Mouse (Mus musculus): Measurements from ENCODE around the gene Prok2. TPM values are rescaled to one million over a fixed set of nuclear protein-coding genes. Genes with fewer than 3 reads are reported as not detected.

Prok2 gene
- polyA plus RNA-seq, 1 experiment from 2014 or later: not detected

DNA sequence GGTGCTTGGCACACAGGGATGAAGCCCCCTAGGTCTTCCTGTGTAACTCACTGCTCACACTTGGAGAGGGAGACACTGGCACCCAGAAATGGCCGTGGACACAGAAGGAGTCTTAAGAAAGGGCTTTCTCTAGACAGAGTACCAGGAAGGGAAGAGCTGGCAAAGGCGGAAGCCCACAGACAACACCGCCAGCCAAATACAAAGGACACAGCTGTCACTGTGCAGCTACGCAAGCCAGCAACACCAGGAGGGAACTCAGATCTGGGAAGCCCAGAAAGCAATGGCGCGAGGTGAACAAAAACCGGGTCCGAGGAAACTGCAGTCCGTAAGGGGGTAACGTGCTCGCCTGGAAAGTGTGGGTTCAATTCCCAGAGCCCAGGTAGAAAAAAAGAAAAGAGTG, 48.1 kb downstream of the Prok2 start:
- no peak overlapping the region for H3K4me2 ChIP-seq (replicated peaks)
- WGBS: 55% methylated on average over 11 of the region's 11 CpGs
- H3K4me3 ChIP-seq (replicated peaks; ENCODE audit: low read length): no peak overlapping the region
- no peaks in the 10 kb centered on the region; the same call in none of the 2 replicates for H3K4me1 ChIP-seq (replicated peaks; ENCODE audit: control insufficient read depth, insufficient read depth, low read length)
- ATAC-seq (ENCODE audit: low FRiP score): 0 out of 2 replicates have a peak, but pooled peaks have one; percentile 62
- no peaks in the 10 kb centered on the region for H3K9me3 ChIP-seq (ENCODE audit: control insufficient read depth, low read length)
- H3K36me3 ChIP-seq (replicated peaks; ENCODE audit: control insufficient read depth, insufficient read depth): no peaks in the 10 kb centered on the region
- H3K9ac ChIP-seq: no peak overlapping the region
- peak overlapping the region; percentile 16; the same call in 1 of the 2 replicates for H3K27ac ChIP-seq
- DNase-seq (ENCODE audit: low spot score): no peak
- H3K27me3 ChIP-seq (ENCODE audit: control insufficient read depth, insufficient read depth, low read length): no peaks in the 10 kb centered on the region

DNA sequence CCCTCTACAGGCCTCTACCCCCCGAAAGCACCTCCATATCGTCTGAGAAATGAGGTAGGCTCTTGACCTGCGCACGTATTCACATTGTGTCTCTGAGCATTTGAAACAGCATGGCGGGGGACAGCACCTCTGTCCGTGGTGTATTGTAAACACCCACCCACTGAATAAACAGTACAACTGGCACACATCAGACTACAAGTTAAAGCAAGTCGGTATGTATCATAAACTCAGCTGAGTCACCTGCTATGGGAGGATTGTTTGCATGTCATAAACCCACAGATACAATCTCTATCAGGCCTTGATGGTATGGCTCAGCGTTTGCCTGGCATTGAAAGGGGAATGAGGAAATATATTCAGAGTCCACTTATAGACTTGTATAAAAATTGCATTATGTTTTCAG, 48.9 kb downstream of the Prok2 start:
- no peak overlapping the region for H3K4me3 ChIP-seq (replicated peaks; ENCODE audit: low read length)
- no peak overlapping the region for H3K27ac ChIP-seq
- ATAC-seq (ENCODE audit: low FRiP score): no peak
- H3K9ac ChIP-seq: no peak overlapping the region
- no peaks in the 10 kb centered on the region for H3K27me3 ChIP-seq (ENCODE audit: control insufficient read depth, insufficient read depth, low read length)
- no peak overlapping the region for H3K4me2 ChIP-seq (replicated peaks)
- H3K4me1 ChIP-seq (replicated peaks; ENCODE audit: control insufficient read depth, insufficient read depth, low read length): no peaks in the 10 kb centered on the region; the same call in none of the 2 replicates
- H3K36me3 ChIP-seq (replicated peaks; ENCODE audit: control insufficient read depth, insufficient read depth): no peaks in the 10 kb centered on the region
- WGBS: 91% methylated on average over 8 of the region's 8 CpGs
- no peaks in the 10 kb centered on the region for H3K9me3 ChIP-seq (ENCODE audit: control insufficient read depth, low read length)
- no peak for DNase-seq (ENCODE audit: low spot score)

GRCm38 (mm10) chr6:99674482-99674881, 51.7 kb downstream of the Prok2 start:
- Histone ChIP-seq H3K9ac (no peak overlapping the region), H3K27ac (no peak overlapping the region), H3K36me3 (replicated peaks; ENCODE audit: control insufficient read depth, insufficient read depth) (no peaks in the 10 kb centered on the region), H3K4me3 (replicated peaks; ENCODE audit: low read length) (no peak overlapping the region), H3K4me2 (replicated peaks) (no peak overlapping the region), H3K27me3 (ENCODE audit: control insufficient read depth, insufficient read depth, low read length) (no peaks in the 10 kb centered on the region), H3K9me3 (ENCODE audit: control insufficient read depth, low read length) (no peaks in the 10 kb centered on the region), H3K4me1 (replicated peaks; ENCODE audit: control insufficient read depth, insufficient read depth, low read length) (peaks cover 12% of the 10 kb centered on the region)
- DNase-seq (ENCODE audit: low spot score): no peak
- 71% methylated on average over 4 of the region's 4 CpGs for WGBS
- ATAC-seq (ENCODE audit: low FRiP score): no peak

- WGBS: 68% methylated on average over 3 of the region's 3 CpGs
- no peak overlapping the region for H3K4me2 ChIP-seq (replicated peaks)
- 0 out of 2 replicates have a peak, but pooled peaks cover 5% of the 10 kb centered on the region for H3K27me3 ChIP-seq (ENCODE audit: control insufficient read depth, insufficient read depth, low read length)
- ATAC-seq (ENCODE audit: low FRiP score) (no peak), DNase-seq (ENCODE audit: low spot score) (no peak)
- H3K27ac ChIP-seq: no peak overlapping the region
- no peaks in the 10 kb centered on the region for H3K36me3 ChIP-seq (replicated peaks; ENCODE audit: control insufficient read depth, insufficient read depth)
- H3K4me3 ChIP-seq (replicated peaks; ENCODE audit: low read length): no peak overlapping the region
- peaks cover 35% of the 10 kb centered on the region for H3K4me1 ChIP-seq (replicated peaks; ENCODE audit: control insufficient read depth, insufficient read depth, low read length)
- no peaks in the 10 kb centered on the region for H3K9me3 ChIP-seq (ENCODE audit: control insufficient read depth, low read length)
- H3K9ac ChIP-seq: no peak overlapping the region
Observed at GRCm38 (mm10) chr6:99671768-99672167, 54.4 kb downstream of the Prok2 start.

DNA sequence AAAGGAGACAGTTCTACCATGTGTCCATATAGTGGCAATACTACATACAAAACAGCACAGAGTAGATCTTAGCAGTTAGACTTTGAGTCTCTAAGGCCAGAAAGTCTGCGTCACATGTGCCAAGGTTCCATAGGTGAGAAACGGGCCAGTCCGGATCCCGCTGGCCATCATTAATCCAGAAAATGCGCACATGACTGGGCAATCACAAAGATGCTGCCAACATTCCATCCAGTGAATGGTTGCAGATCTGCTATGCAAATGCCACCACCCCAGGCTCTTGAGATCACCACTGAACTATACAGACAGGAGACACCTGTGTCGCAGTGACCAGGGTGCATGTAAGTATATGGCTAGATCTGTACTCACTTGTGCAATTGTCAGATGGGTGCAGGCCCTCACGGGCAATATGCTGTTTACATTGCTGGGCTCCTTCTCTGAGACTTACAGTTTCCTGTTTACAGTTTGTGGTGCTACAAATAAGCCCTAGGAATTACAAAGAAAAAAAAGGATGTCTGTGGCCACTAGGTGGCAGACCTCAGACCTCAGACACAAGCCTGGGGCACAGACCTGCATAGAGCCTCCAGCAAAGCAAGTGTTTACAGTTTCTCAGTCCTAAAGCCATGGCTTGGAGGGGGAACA, 55.6 kb downstream of the Prok2 start:
- no peaks in the 10 kb centered on the region for H3K9me3 ChIP-seq (ENCODE audit: control insufficient read depth, low read length)
- H3K4me1 ChIP-seq (replicated peaks; ENCODE audit: control insufficient read depth, insufficient read depth, low read length): peaks cover 41% of the 10 kb centered on the region
- 56% methylated on average over 7 of the region's 7 CpGs for WGBS
- DNase-seq (ENCODE audit: low spot score) (peak; percentile 77), ATAC-seq (ENCODE audit: low FRiP score) (no peak)
- no peak overlapping the region for H3K4me3 ChIP-seq (replicated peaks; ENCODE audit: low read length)
- peak overlapping the region; percentile 60 for H3K27ac ChIP-seq
- peaks cover 5% of the 10 kb centered on the region; the same call in 1 of the 2 replicates for H3K27me3 ChIP-seq (ENCODE audit: control insufficient read depth, insufficient read depth, low read length)
- H3K9ac ChIP-seq: no peak overlapping the region
- H3K36me3 ChIP-seq (replicated peaks; ENCODE audit: control insufficient read depth, insufficient read depth): no peaks in the 10 kb centered on the region
- no peak overlapping the region for H3K4me2 ChIP-seq (replicated peaks)

GRCm38 (mm10) chr6:99669481-99670325, 56.5 kb downstream of the Prok2 start:
- no peaks in the 10 kb centered on the region for H3K9me3 ChIP-seq (ENCODE audit: control insufficient read depth, low read length)
- H3K4me2 ChIP-seq (replicated peaks): peak overlapping the region; percentile 29
- peak; percentile 79 for ATAC-seq (ENCODE audit: low FRiP score)
- peaks cover 42% of the 10 kb centered on the region for H3K4me1 ChIP-seq (replicated peaks; ENCODE audit: control insufficient read depth, insufficient read depth, low read length)
- 11% methylated on average over 5 of the region's 5 CpGs for WGBS
- peaks cover 5% of the 10 kb centered on the region; the same call in 1 of the 2 replicates for H3K27me3 ChIP-seq (ENCODE audit: control insufficient read depth, insufficient read depth, low read length)
- DNase-seq (ENCODE audit: low spot score): peak; percentile 73
- peak overlapping the region; percentile 77 for H3K27ac ChIP-seq
- H3K36me3 ChIP-seq (replicated peaks; ENCODE audit: control insufficient read depth, insufficient read depth): no peaks in the 10 kb centered on the region
- H3K9ac ChIP-seq: no peak overlapping the region
- no peak overlapping the region for H3K4me3 ChIP-seq (replicated peaks; ENCODE audit: low read length)

DNA sequence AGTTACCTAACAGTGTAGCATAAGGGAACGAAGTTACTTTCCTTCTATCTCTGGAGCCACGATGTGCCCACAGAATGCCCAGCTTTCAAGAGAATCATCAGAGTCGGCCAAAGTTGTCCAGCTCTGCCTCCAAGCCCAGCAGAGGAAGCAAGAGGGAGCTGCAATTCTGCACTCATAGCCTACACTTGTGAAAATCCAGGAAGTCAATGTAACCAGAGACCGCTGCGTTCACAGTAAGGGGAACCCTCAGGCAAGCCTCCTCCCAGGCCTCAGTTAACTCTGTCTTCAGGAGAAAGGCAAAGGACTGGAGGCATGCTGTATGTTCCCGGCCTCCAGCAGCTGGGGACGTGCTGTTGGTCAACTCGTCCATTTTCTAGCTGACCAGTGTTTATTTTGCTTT, 58.9 kb downstream of the Prok2 start:
- peak overlapping the region; percentile 63; the same call in 1 of the 2 replicates for H3K27ac ChIP-seq
- DNase-seq (ENCODE audit: low spot score) (no peak), ATAC-seq (ENCODE audit: low FRiP score) (no peak)
- peaks cover 9% of the 10 kb centered on the region; the same call in 1 of the 2 replicates for H3K27me3 ChIP-seq (ENCODE audit: control insufficient read depth, insufficient read depth, low read length)
- peak overlapping the region; percentile 97 for H3K4me2 ChIP-seq (replicated peaks)
- H3K9me3 ChIP-seq (ENCODE audit: control insufficient read depth, low read length): no peaks in the 10 kb centered on the region
- H3K4me3 ChIP-seq (replicated peaks; ENCODE audit: low read length): peak overlapping the region; percentile 70
- peaks cover 44% of the 10 kb centered on the region for H3K4me1 ChIP-seq (replicated peaks; ENCODE audit: control insufficient read depth, insufficient read depth, low read length)
- H3K9ac ChIP-seq: no peak overlapping the region
- H3K36me3 ChIP-seq (replicated peaks; ENCODE audit: control insufficient read depth, insufficient read depth): no peaks in the 10 kb centered on the region
- WGBS: 43% methylated on average over 8 of the region's 8 CpGs

- under 1% methylated on average over 70 of the region's 75 CpGs for whole genome bisulfite sequencing
- Histone ChIP-seq H3K9me3 (ENCODE audit: control insufficient read depth, low read length) (no peaks in the 10 kb centered on the region), H3K4me3 (replicated peaks; ENCODE audit: low read length) (peak within 1 kb of the TSS; percentile 70), H3K4me1 (replicated peaks; ENCODE audit: control insufficient read depth, insufficient read depth, low read length) (peaks cover 44% of the 10 kb centered on the region), H3K27ac (peak within 1 kb of the TSS; percentile 63), H3K36me3 (replicated peaks; ENCODE audit: control insufficient read depth, insufficient read depth) (no peaks in the 10 kb centered on the region), H3K27me3 (ENCODE audit: control insufficient read depth, insufficient read depth, low read length) (peaks cover 9% of the 10 kb centered on the region; the same call in 1 of the 2 replicates), H3K9ac (peak within 1 kb of the TSS; percentile 82), H3K4me2 (replicated peaks) (peak within 1 kb of the TSS; percentile 97)
- peak; percentile 46 for ATAC-seq (ENCODE audit: low FRiP score)
- DNase-seq (ENCODE audit: low spot score): peak; percentile 47
Observed at GRCm38 (mm10) chr6:99666318-99667171, 59.6 kb downstream of the Prok2 start, which contains the start of the genes Eif4e3 and Gm20696. Gene Eif4e3 (minus strand): TSS chr6:99666771. Gene Gm20696 (minus strand): TSS chr6:99666797.
